Mouse (Mus musculus): Measurements from ENCODE around the gene Acd. TPM values are rescaled to one million over a fixed set of nuclear protein-coding genes. Genes with fewer than 3 reads are reported as not detected.

The Acd gene
- polyA plus RNA-seq, 2 experiments = 52.8 to 62.0 TPM

- H3K27ac ChIP-seq (replicated peaks; ENCODE audit: low read depth, low read length) = no peak overlapping the region
- 93% methylated on average over 1 of the region's 1 CpGs for WGBS
- no peak for TF ChIP-seq POLR2A (IDR thresholded peaks at IDR 0.05; ENCODE audit: borderline replicate concordance, extremely low read depth, insufficient read depth, insufficient read length)
- peaks cover 66% of the 10 kb centered on the region for H3K36me3 ChIP-seq (ENCODE audit: control insufficient read depth, insufficient read depth, low read length)
- no peaks in the 10 kb centered on the region for H3K27me3 ChIP-seq (ENCODE audit: control insufficient read depth, insufficient read depth, low read length)
- H3K9ac ChIP-seq (ENCODE audit: low read depth, low read length, severe bottlenecking) = no peak overlapping the region
- H3K4me2 ChIP-seq (replicated peaks; ENCODE audit: low read depth, low read length, severe bottlenecking) = no peak overlapping the region
- ATAC-seq (ENCODE audit: low FRiP score, low read depth) = no peak
- H3K4me3 ChIP-seq (replicated peaks; ENCODE audit: low read length) = no peak overlapping the region
- no peaks in the 10 kb centered on the region for H3K9me3 ChIP-seq (ENCODE audit: control insufficient read depth, low read length)
- no peak for DNase-seq (ENCODE audit: low spot score)
- H3K4me1 ChIP-seq (ENCODE audit: control insufficient read depth, insufficient read depth, low read length) = no peaks in the 10 kb centered on the region
Measured at GRCm38 (mm10) chr8:105648929-105649328, 52.0 kb downstream of the Acd start.

Other genes with a start within 250 kb of the Acd start
- gene Tppp3, start 229.6 kb downstream of the Acd start, polyA plus RNA-seq (2012; rRNA removed) = 107 and 130 TPM in 2 replicates
- 123 and 164 TPM in 2 replicates for gene Tppp3, start 229.6 kb downstream of the Acd start, polyA plus RNA-seq (2014; fragmentation: Nextera tagmentation; extraction: Ambion mirVana)
- 72.3 and 90.2 TPM in 2 replicates for gene Zdhhc1, start 204.2 kb downstream of the Acd start, polyA plus RNA-seq (2012; rRNA removed)
- gene Zdhhc1, start 204.2 kb downstream of the Acd start, polyA plus RNA-seq (2014; fragmentation: Nextera tagmentation; extraction: Ambion mirVana) = 36.8 and 42.9 TPM in 2 replicates
- gene Hsd11b2, start 182.3 kb downstream of the Acd start, polyA plus RNA-seq (2012; rRNA removed) = 3.3 and 6.4 TPM in 2 replicates
- gene Hsd11b2, start 182.3 kb downstream of the Acd start, polyA plus RNA-seq (2014; fragmentation: Nextera tagmentation; extraction: Ambion mirVana) = 1.7 and 2.2 TPM in 2 replicates
- gene Atp6v0d1, start 135.1 kb downstream of the Acd start, polyA plus RNA-seq (2012; rRNA removed) = 98.9 and 105 TPM in 2 replicates
- 91.2 and 93.2 TPM in 2 replicates for gene Atp6v0d1, start 135.1 kb downstream of the Acd start, polyA plus RNA-seq (2014; fragmentation: Nextera tagmentation; extraction: Ambion mirVana)
- gene Ripor1, start 95.8 kb downstream of the Acd start, polyA plus RNA-seq (2012; rRNA removed) = 25.0 and 34.3 TPM in 2 replicates
- gene Ripor1, start 95.8 kb downstream of the Acd start, polyA plus RNA-seq (2014; fragmentation: Nextera tagmentation; extraction: Ambion mirVana) = 18.7 and 22.1 TPM in 2 replicates
- gene Ctcf, start 64.5 kb downstream of the Acd start, polyA plus RNA-seq (2012; rRNA removed) = 39.1 and 48.1 TPM in 2 replicates
- 97.8 and 107 TPM in 2 replicates for gene Ctcf, start 64.5 kb downstream of the Acd start, polyA plus RNA-seq (2014; fragmentation: Nextera tagmentation; extraction: Ambion mirVana)
- gene Agrp, start 63.7 kb downstream of the Acd start, polyA plus RNA-seq (2012; rRNA removed) = 1.0 and 1.7 TPM in 2 replicates
- gene Agrp, start 63.7 kb downstream of the Acd start, polyA plus RNA-seq (2014; fragmentation: Nextera tagmentation; extraction: Ambion mirVana) = 2.5 and 2.6 TPM in 2 replicates
- gene Carmil2, start 14.8 kb downstream of the Acd start, polyA plus RNA-seq (2012; rRNA removed) = 2.1 and 2.3 TPM in 2 replicates
- 0.63 and 0.66 TPM in 2 replicates for gene Carmil2, start 14.8 kb downstream of the Acd start, polyA plus RNA-seq (2014; fragmentation: Nextera tagmentation; extraction: Ambion mirVana)
- 17.9 and 28.4 TPM in 2 replicates for gene Pard6a, start within 50 bp of the Acd start, polyA plus RNA-seq (2012; rRNA removed)
- gene Pard6a, start within 50 bp of the Acd start, polyA plus RNA-seq (2014; fragmentation: Nextera tagmentation; extraction: Ambion mirVana) = 18.4 and 19.3 TPM in 2 replicates
- gene 4933405L10Rik, start 6.6 kb upstream of the Acd start, polyA plus RNA-seq (2012; rRNA removed) = 0.18 TPM in 1 of 2 replicates, not detected in the other
- gene 4933405L10Rik, start 6.6 kb upstream of the Acd start, polyA plus RNA-seq (2014; fragmentation: Nextera tagmentation; extraction: Ambion mirVana) = 0.29 TPM in 1 of 2 replicates, not detected in the other
- 43.3 and 45.4 TPM in 2 replicates for gene Enkd1, start 7.1 kb upstream of the Acd start, polyA plus RNA-seq (2012; rRNA removed)
- 19.8 and 22.8 TPM in 2 replicates for gene Enkd1, start 7.1 kb upstream of the Acd start, polyA plus RNA-seq (2014; fragmentation: Nextera tagmentation; extraction: Ambion mirVana)
- gene Gfod2, start 57.6 kb upstream of the Acd start, polyA plus RNA-seq (2012; rRNA removed) = 10.5 and 11.7 TPM in 2 replicates
- 13.6 and 17.7 TPM in 2 replicates for gene Gfod2, start 57.6 kb upstream of the Acd start, polyA plus RNA-seq (2014; fragmentation: Nextera tagmentation; extraction: Ambion mirVana)
- gene Ranbp10, start 126.2 kb upstream of the Acd start, polyA plus RNA-seq (2012; rRNA removed) = 31.3 and 37.4 TPM in 2 replicates
- gene Ranbp10, start 126.2 kb upstream of the Acd start, polyA plus RNA-seq (2014; fragmentation: Nextera tagmentation; extraction: Ambion mirVana) = 12.2 and 15.0 TPM in 2 replicates
- gene Tsnaxip1, start 126.6 kb upstream of the Acd start, polyA plus RNA-seq (2012; rRNA removed) = 0.06 and 0.19 TPM in 2 replicates
- gene Tsnaxip1, start 126.6 kb upstream of the Acd start, polyA plus RNA-seq (2014; fragmentation: Nextera tagmentation; extraction: Ambion mirVana) = 0.18 and 0.62 TPM in 2 replicates
- gene Cenpt, start 152.2 kb upstream of the Acd start, polyA plus RNA-seq (2012; rRNA removed) = 92.2 and 98.0 TPM in 2 replicates
- 41.5 and 45.7 TPM in 2 replicates for gene Cenpt, start 152.2 kb upstream of the Acd start, polyA plus RNA-seq (2014; fragmentation: Nextera tagmentation; extraction: Ambion mirVana)
- 70.7 and 83.1 TPM in 2 replicates for gene Thap11, start 154.0 kb upstream of the Acd start, polyA plus RNA-seq (2012; rRNA removed)
- gene Thap11, start 154.0 kb upstream of the Acd start, polyA plus RNA-seq (2014; fragmentation: Nextera tagmentation; extraction: Ambion mirVana) = 62.5 and 68.4 TPM in 2 replicates
- 239 and 249 TPM in 2 replicates for gene Nutf2, start 159.5 kb upstream of the Acd start, polyA plus RNA-seq (2012; rRNA removed)
- 259 and 271 TPM in 2 replicates for gene Nutf2, start 159.5 kb upstream of the Acd start, polyA plus RNA-seq (2014; fragmentation: Nextera tagmentation; extraction: Ambion mirVana)
- 91.8 and 127 TPM in 2 replicates for gene Edc4, start 179.8 kb upstream of the Acd start, polyA plus RNA-seq (2012; rRNA removed)
- 39.6 and 49.1 TPM in 2 replicates for gene Edc4, start 179.8 kb upstream of the Acd start, polyA plus RNA-seq (2014; fragmentation: Nextera tagmentation; extraction: Ambion mirVana)
- 2.2 TPM in 2 replicates for gene Nrn1l, start 192.5 kb upstream of the Acd start, polyA plus RNA-seq (2012; rRNA removed)
- gene Nrn1l, start 192.5 kb upstream of the Acd start, polyA plus RNA-seq (2014; fragmentation: Nextera tagmentation; extraction: Ambion mirVana) = 0.45 and 1.1 TPM in 2 replicates
- 57.2 and 82.7 TPM in 2 replicates for gene Pskh1, start 199.3 kb upstream of the Acd start, polyA plus RNA-seq (2012; rRNA removed)
- 33.1 and 37.6 TPM in 2 replicates for gene Pskh1, start 199.3 kb upstream of the Acd start, polyA plus RNA-seq (2014; fragmentation: Nextera tagmentation; extraction: Ambion mirVana)
- gene Ctrl, start 232.8 kb upstream of the Acd start, polyA plus RNA-seq (2012; rRNA removed) = 4.1 and 5.7 TPM in 2 replicates
- gene Ctrl, start 232.8 kb upstream of the Acd start, polyA plus RNA-seq (2014; fragmentation: Nextera tagmentation; extraction: Ambion mirVana) = 0.88 and 1.7 TPM in 2 replicates
- 31.8 and 45.8 TPM in 2 replicates for gene Psmb10, start 237.3 kb upstream of the Acd start, polyA plus RNA-seq (2012; rRNA removed)
- gene Psmb10, start 237.3 kb upstream of the Acd start, polyA plus RNA-seq (2014; fragmentation: Nextera tagmentation; extraction: Ambion mirVana) = 37.8 and 38.8 TPM in 2 replicates
- 15.9 and 18.5 TPM in 2 replicates for gene Lcat, start 242.3 kb upstream of the Acd start, polyA plus RNA-seq (2012; rRNA removed)
- 1.9 and 3.0 TPM in 2 replicates for gene Lcat, start 242.3 kb upstream of the Acd start, polyA plus RNA-seq (2014; fragmentation: Nextera tagmentation; extraction: Ambion mirVana)